Mouse (Mus musculus) megakaryocyte, adult 5-6 weeks (primary cell): ENCODE measurements around the gene Cphx3. TPM values are rescaled to one million over a fixed set of nuclear protein-coding genes. Genes with fewer than 3 reads are reported as not detected.
"Not testable (repeated sequence)": the region's sequence is repeated elsewhere in the genome, so short reads cannot be mapped to it uniquely, and the experiment has no call there.

Experiments used
- ATAC-seq: 2 replicates; pipeline ENCODE4 v1.8.0; 2016; ENCODE audit warnings: mild to moderate bottlenecking, inconsistent platforms; ENCODE audit not compliant: poor library complexity, severe bottlenecking
- total RNA-seq, 2 experiments: library from RNA; stranded (forward) in 1 of 2; stranded (reverse) in 1 of 2; fragments of 153-499, 151-499 nt in 1 of 2; fragments of 221-1000, 200-1000 nt in 1 of 2; gene quantifications; 2 replicates each; pipeline versions ENCODE4 v1.2.3 to v1.2.4; 2015 to 2017

Gene Cphx3
- total RNA-seq (2015) = not detected in 2 replicates
- not detected in 2 replicates for total RNA-seq (2017)

- ATAC-seq = not testable (repeated sequence)
These were observed at the start of gene Cphx3 for GRCm38 (mm10) chr14:26081997-26082396. Gene Cphx3, plus strand, starts transcription at chr14:26082297.

GRCm38 (mm10) chr14:26034364-26034763 lies 47.7 kb upstream of the Cphx3 start:
- ATAC-seq = not testable (repeated sequence)

GRCm38 (mm10) chr14:26035439-26035838 lies 46.7 kb upstream of the Cphx3 start:
- not testable (repeated sequence) for ATAC-seq

GRCm38 (mm10) chr14:26042611-26043010 lies 39.5 kb upstream of the Cphx3 start, which contains the start of gene Gm9780:
Gene Gm9780, minus strand, starts transcription at chr14:26042711.
- ATAC-seq = not testable (repeated sequence)

GRCm38 (mm10) chr14:26045007-26045406 lies 37.1 kb upstream of the Cphx3 start:
- ATAC-seq = not testable (repeated sequence)

- 0 out of 2 replicates have a peak, but pooled peaks have one; percentile 47 for ATAC-seq
These were observed 35.1 kb upstream of the Cphx3 start for GRCm38 (mm10) chr14:26047026-26047425.

GRCm38 (mm10) chr14:26048767-26049166 lies 33.3 kb upstream of the Cphx3 start:
- not testable (repeated sequence) for ATAC-seq

- not testable (repeated sequence) for ATAC-seq
These were observed 23.9 kb upstream of the Cphx3 start for GRCm38 (mm10) chr14:26058184-26058583.

- ATAC-seq = not testable (repeated sequence)
These were observed 22.7 kb upstream of the Cphx3 start for GRCm38 (mm10) chr14:26059362-26059761.

GRCm38 (mm10) chr14:26066574-26067324 lies 15.3 kb upstream of the Cphx3 start:
- ATAC-seq = peak; percentile 79

- peak; percentile 83 for ATAC-seq
These were observed 14.8 kb upstream of the Cphx3 start, which contains the start of gene Tmem254c for GRCm38 (mm10) chr14:26067325-26067633. Gene Tmem254c, minus strand, starts transcription at chr14:26067355.

- ATAC-seq = not testable (repeated sequence)
These were observed 5.3 kb upstream of the Cphx3 start for GRCm38 (mm10) chr14:26076620-26077390.

- ATAC-seq = not testable (repeated sequence)
These were observed 881 bp upstream of the Cphx3 start, which contains the start of gene Cphx2 for GRCm38 (mm10) chr14:26081216-26081615. Gene Cphx2, plus strand, starts transcription at chr14:26081516.

- ATAC-seq = not testable (repeated sequence)
These were observed 15.5 kb downstream of the Cphx3 start for GRCm38 (mm10) chr14:26097622-26098021.

GRCm38 (mm10) chr14:26118150-26118549 lies 36.1 kb downstream of the Cphx3 start, which contains the start of gene Duxbl2:
Gene Duxbl2, plus strand, starts transcription at chr14:26118349.
- ATAC-seq = not testable (repeated sequence)

- not testable (repeated sequence) for ATAC-seq
These were observed 36.5 kb downstream of the Cphx3 start for GRCm38 (mm10) chr14:26118550-26119000.

GRCm38 (mm10) chr14:26119095-26119494 lies 37.0 kb downstream of the Cphx3 start:
- not testable (repeated sequence) for ATAC-seq

- ATAC-seq = not testable (repeated sequence)
These were observed 65.0 kb downstream of the Cphx3 start for GRCm38 (mm10) chr14:26147095-26147494.

GRCm38 (mm10) chr14:26156032-26156431 lies 73.9 kb downstream of the Cphx3 start:
- ATAC-seq = not testable (repeated sequence)

GRCm38 (mm10) chr14:26161156-26161555 lies 79.1 kb downstream of the Cphx3 start:
- ATAC-seq = not testable (repeated sequence)

- not testable (repeated sequence) for ATAC-seq
These were observed 80.3 kb downstream of the Cphx3 start for GRCm38 (mm10) chr14:26162423-26162822.
